Mouse (Mus musculus) left cerebral cortex, adult 11 months (tissue): ENCODE data around the gene Casz1.

Experiments
- DNase-seq: peaks from one replicate; pipeline ENCODE4 v3.0.0; 2022; ENCODE audit warnings: low spot score

Casz1 gene

DNA sequence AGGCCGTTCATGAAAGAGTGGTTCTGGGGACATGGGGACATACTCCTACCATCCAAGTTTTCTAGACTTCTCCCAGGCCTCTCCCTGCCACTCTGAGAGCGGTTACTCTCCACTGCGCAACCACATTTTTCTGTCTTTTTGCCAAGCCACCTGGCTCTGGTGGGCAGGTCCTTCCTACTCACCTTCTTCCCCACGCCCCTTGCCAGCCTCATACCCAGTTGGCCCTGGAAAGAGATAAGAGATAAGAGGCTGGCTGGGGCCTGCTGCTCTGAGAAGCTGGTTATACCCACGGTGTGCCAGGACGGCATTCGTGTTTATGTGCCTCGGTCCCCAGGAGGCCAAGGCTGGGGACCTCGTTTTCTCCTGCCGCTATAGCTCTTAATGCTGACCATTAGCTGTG lies 102.6 kb downstream of the Casz1 start:
- no peak for DNase-seq

- no peak for DNase-seq
Observed at GRCm38 (mm10) chr4:148908214-148908681, 104.0 kb downstream of the Casz1 start.

DNA sequence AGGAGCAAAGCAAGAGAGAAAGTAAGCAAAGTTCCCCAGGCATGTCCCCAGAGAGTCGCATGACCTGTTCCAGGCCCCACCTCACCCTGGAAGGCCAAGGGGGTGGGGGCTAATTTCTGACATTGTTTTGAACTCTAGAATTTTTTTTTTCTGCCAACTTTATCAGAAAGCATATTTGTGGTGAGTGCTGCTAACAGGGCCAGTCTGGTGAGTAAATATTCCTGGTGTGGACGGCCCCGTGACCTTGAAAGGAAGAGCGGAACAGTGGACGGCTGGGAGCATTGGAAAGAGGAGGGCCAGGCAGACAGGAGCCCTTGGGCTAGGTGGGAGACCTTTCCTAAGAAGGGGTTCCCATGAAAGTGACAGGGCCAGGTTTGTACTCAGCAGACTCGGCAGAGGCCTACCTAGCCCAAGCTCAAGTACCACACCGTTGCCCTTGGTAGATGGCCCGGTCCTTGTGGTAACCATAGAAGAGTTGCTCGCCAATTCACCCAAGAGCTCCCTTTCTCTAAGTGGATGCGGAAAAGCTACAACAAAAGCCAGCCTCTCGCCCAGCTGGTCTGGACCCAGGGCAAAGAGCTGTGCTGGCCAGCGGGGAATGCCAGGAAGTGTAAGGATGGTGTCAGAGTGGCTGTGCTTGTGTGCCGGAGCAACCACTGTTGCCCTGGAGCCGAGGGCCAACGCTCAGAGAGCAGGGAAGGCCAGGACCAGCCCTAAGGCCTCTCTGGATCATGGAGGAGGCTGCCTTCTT lies 104.7 kb downstream of the Casz1 start:
- DNase-seq = no peak

DNA sequence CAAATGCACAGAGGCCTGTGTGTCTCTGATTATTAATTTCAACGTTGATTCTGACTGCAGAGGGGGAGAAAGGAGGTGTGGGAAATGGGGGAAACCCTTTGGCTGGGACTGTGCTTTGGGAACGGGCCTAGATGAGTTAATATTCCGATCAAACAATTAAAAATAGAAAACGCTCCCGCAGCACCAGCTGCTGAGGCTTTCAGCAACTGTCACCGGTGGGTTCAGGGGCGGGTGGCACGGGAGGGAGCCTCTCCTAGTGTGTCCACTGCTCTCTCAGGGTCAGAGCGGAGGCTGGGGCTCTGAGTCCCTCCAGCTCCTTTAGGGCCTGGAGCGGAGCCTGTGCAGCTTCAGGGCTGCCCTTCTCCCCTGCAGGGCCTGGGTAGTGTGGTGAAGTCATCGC lies 105.3 kb downstream of the Casz1 start:
- DNase-seq = no peak

DNA sequence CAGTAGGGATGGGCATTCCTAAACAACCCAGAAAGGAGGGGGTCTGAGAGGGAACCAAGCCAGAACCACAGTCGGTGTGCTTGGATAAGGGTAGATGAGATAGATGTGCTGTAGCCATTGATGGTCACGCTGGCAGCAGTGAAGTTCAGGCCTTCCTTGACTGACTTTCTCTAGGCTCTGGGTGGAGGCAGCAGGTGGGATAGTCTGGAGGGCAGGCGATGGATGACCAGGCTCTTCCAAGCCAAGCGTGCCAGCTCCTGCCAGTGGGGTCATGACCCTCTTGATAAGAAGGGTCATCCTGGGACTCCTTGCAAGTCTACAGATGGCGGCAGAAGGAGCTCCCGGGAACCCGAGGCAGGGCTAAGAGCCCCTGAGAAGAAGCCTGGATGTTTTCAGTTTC lies 107.9 kb downstream of the Casz1 start:
- no peak for DNase-seq

- no peak for DNase-seq
Observed at GRCm38 (mm10) chr4:148912826-148913590, 108.8 kb downstream of the Casz1 start.

- DNase-seq = no peak
Observed at GRCm38 (mm10) chr4:148914863-148915622, 110.8 kb downstream of the Casz1 start.

GRCm38 (mm10) chr4:148915849-148916248 lies 111.6 kb downstream of the Casz1 start:
- no peak for DNase-seq

- DNase-seq = no peak
Observed at GRCm38 (mm10) chr4:148918707-148919447, 114.6 kb downstream of the Casz1 start.

GRCm38 (mm10) chr4:148920610-148921009 lies 116.4 kb downstream of the Casz1 start:
- DNase-seq = no peak

GRCm38 (mm10) chr4:148922221-148922700 lies 118.0 kb downstream of the Casz1 start:
- no peak for DNase-seq

GRCm38 (mm10) chr4:148923414-148923813 lies 119.2 kb downstream of the Casz1 start:
- no peak for DNase-seq

GRCm38 (mm10) chr4:148923976-148924375 lies 119.7 kb downstream of the Casz1 start:
- no peak for DNase-seq

GRCm38 (mm10) chr4:148925589-148926359 lies 121.5 kb downstream of the Casz1 start:
- DNase-seq = no peak

DNA sequence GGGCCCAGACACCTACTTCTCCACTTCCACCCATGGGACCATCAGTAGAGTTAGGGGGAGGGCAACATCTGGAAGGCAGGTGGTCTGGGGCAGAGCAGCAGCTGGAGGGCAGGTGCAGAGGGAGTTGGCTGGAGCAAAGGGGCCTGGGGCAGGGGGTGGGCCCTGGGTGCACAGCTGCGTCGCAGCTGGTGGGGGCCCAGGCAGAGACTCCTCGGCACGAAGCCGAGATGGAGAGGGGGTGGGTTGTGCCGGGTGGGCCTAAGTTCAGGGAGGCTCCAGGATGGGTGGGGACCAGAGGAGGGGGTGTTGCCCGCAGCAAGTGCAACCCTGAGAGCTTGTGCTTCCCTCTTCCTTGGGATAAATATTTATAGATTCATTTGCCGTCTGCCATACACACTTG lies 122.2 kb downstream of the Casz1 start:
- DNase-seq = no peak

DNA sequence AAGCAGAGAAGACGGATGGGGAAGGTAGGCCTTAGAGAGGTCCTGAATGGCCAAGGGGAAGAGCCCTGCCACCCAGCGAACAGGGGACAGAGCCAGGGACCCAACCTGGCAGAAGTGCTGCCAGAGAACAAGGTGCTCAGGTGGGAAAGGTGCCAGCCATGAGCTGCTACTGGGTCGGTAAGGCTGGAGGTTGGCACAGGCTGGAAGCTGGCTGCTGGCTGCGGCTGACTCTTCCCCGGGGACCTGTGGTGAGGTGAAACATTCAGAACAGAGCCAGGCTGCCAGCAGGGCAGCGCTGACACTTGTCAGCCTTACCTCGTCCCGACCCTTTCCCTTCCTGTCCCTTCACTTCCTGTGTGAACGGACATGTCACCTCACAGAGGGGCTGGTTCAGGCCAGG lies 124.1 kb downstream of the Casz1 start:
- DNase-seq = no peak

- no peak for DNase-seq
Observed at GRCm38 (mm10) chr4:148928876-148929275, 124.6 kb downstream of the Casz1 start.

DNA sequence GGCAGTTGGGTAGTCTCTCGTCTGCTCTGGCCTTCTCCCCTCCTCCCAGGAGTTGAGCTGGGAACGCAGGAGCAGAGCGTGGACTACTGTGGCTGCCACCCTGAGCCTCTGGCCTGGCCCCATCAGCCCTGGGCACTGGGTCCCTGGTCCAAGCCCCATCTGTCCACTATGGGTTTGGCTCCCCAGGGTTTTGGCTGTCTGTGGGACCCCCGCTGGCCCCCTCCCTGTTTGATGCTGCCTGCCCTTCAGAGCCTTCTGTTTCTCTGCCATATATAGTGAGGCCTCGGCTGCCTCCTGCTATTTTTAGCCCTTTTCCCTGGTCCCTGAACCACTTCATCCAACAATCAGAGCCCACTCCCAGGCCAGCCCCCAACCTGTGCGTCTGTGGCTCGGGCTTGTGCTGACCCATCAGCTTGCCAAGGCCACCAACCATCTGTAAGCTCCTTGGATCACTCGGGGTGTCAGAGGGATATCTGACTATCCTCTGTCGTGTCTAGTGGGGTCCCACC lies 126.5 kb downstream of the Casz1 start:
- no peak for DNase-seq

DNA sequence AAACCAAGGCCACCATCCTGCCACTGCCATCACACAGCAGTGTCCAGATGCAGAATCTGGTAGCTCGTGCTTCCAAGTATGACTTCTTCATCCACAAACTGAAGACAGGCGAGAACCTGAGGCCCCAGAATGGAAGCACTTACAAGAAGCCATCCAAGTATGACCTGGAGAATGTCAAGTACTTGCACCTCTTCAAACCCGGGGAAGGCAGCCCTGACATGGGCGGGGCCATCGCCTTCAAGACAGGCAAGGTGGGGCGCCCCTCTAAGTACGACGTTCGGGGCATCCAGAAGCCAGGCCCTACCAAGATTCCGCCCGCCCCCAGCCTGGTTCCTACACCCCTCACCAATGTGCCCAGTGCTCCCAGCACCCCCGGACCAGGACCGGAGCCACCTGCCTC lies 128.9 kb downstream of the Casz1 start:
- no peak for DNase-seq

- no peak for DNase-seq
Observed at GRCm38 (mm10) chr4:148935211-148935610, 131.0 kb downstream of the Casz1 start.

- no peak for DNase-seq
Observed at GRCm38 (mm10) chr4:148936111-148936510, 131.9 kb downstream of the Casz1 start.
